Mouse (Mus musculus) monocyte, adult 5-6 weeks (primary cell): ENCODE data around the gene Robo1. TPM values are rescaled to one million over a fixed set of nuclear protein-coding genes. Genes with fewer than 3 reads are reported as not detected.
"Not testable (repeated sequence)": the region's sequence is repeated elsewhere in the genome, so short reads cannot be mapped to it uniquely, and the experiment has no call there.

Experiments used
- ATAC-seq: fragments of 153-309, 156-312 bp; replicated peaks from 2 replicates; pipeline ENCODE4 v1.8.0; 2017; ENCODE audit warnings: mild to moderate bottlenecking; ENCODE audit not compliant: low TSS enrichment, insufficient number of reproducible peaks, severe bottlenecking, poor library complexity, low FRiP score
- total RNA-seq: library from RNA; stranded (forward); fragments of 200-1000, 200-491, 200-594 nt; gene quantifications from 3 replicates; pipeline ENCODE4 v1.2.3, GENCODE M21; 2017

The Robo1 gene
- total RNA-seq, 1 experiment from 2014 or later: not detected

GRCm38 (mm10) chr16:72422426-72422825 is 114.3 kb downstream of the Robo1 start:
- no peak for ATAC-seq

- ATAC-seq: no peak
These were observed 126.3 kb downstream of the Robo1 start for GRCm38 (mm10) chr16:72434396-72434795.

- no peak for ATAC-seq
These were observed 136.5 kb downstream of the Robo1 start for GRCm38 (mm10) chr16:72444428-72445135.

DNA sequence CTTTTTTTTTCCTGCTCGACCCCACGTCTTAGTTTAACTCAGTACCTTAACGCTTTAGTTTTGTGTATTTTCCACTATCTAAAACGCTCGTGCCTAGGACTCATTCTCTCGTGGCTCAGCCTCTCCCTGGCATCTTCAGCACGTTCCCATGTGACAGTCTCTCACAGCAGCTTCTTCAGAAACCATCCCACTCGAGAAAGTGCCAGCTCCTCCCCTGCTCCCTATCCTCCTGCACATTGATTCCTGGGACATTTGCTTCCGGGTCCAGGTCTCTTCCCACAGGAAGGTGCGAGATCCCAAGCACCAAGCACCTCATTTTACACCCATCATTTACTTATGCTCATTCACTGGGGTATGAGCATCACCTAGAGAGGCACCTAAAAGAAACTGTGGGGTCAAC is 150.0 kb downstream of the Robo1 start:
- ATAC-seq: no peak

DNA sequence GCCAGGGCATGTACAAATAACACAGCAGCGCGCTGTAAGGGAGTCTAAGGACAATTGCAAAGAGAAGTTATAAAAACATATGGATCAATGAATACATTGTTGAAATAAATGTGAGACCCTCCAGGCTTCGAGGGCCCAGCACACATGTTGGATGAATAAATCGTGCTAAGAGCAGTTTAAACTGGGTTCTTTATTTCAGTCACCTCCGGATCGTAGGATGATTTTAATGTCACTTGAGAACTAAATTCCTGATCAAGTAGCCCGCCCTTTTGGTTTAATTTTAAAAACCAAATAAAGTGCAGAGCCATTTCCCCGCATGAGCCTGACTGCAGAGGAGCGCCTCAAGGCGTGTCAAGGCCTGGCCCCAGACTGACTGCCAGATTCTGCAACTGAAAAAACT is 150.5 kb downstream of the Robo1 start:
- no peak for ATAC-seq

DNA sequence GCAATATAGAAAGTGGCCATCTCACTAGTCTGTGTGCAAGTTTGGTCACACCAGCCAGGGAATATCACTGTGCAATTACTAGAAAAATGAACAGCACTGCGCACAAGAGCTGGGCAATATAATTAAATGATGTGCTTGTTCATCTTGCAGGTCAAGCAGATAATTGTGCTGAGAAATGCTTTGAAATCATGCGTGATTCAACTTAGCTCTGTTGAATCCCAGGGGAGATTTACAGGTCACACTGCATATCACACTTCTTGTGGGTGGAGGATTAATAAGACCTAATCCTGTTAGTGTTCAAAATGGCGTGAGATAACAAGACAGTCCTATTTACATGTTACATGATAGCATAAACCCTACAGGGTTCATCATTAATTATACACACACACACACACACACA is 157.6 kb downstream of the Robo1 start:
- ATAC-seq: no peak

GRCm38 (mm10) chr16:72470037-72470673 is 162.0 kb downstream of the Robo1 start:
- no peak for ATAC-seq

DNA sequence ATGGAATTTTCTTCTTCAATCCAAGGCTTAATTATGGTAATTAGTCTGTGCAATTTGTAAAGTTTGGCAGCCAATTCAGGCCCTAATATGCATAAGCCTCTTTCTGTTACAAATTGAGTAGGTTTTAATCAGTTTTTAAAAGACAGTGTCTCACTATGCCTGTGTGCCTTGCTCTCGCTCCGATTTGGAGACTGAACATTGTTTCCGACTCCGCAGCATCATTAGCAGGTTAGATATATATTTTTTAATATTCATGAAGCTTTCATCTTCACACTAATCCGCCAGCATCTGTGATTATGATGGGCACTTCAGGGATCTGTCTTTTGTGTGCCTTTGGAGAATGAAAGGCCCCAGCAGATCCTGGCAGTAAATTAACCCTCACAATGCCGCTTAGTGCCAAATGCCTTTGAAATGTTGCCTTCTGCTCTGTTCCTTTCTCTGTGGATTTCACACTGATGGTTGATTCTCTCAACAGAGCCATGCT is 202.7 kb downstream of the Robo1 start:
- no peak for ATAC-seq

DNA sequence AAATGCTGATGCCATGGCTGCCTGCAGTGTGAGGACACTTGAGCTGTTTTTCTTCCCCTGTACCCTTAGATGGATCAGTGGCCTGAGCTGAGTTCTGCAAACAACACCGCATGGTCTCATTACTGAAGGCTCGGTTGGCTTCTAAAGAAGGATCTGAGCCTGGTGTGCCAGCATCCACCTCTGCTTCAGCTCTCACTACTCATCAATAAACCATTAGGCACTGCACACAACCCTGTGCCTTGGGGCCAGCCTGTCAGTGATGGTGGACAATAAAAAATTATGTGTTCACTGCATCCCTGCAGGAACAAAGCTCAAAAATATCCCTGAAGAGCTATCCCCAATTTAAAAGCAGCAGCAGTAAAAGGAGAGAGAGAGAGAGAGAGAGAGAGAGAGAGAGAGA is 223.2 kb downstream of the Robo1 start:
- no peak for ATAC-seq

DNA sequence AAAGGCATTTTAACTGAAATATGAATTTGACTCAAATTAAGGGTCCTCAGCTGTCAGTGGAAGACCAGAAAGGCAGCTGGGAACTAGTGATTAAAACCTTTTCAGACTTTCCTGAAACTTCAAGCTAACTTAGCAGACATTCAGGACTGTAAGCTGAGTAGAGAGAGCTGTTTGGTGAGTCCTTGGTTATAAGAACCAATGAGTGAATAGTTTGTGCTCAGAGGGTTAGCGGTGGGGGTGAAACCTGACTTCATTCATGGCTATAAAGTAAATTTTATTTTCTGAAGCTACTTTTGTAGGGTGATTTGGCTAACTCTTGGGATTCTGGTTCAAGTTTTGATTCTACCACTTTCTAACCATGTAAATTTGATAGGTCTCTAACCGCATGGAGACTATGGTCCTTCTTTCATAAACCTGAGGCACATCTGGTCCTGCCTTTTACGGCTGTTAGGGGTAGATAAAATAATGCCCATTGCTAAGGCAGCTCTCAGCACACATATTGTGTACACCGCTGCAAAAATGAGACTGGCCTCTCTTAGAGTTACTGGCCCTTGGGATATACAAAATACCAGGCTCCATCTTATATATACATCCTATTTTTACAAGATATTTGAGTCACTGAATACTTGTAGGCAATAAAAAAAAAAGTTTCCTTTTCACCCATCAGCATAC is 225.9 kb downstream of the Robo1 start:
- no peak for ATAC-seq

DNA sequence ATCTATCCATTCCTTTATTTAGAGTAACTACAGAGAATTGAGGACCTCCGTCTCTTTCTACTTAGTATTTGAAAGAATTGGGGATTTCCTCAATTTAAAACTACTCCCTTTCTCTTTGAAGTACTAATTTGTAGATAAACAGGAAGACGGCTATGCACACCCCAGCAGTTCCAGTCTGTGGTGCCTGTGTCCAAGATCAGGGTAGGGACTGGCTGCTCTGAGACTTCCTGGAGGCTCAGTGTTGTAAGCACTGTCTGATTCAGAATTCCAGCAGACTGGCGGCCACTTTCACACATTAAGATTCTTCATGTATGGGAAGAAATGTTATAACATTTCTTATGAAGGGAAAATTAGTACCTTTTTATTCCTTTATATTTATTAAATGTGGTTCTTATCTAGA is 230.1 kb downstream of the Robo1 start:
- ATAC-seq: no peak

GRCm38 (mm10) chr16:72543928-72544327 is 235.8 kb downstream of the Robo1 start:
- ATAC-seq: no peak

GRCm38 (mm10) chr16:72544950-72545349 is 236.8 kb downstream of the Robo1 start:
- no peak for ATAC-seq

GRCm38 (mm10) chr16:72551672-72552243 is 243.7 kb downstream of the Robo1 start:
- no peak for ATAC-seq

DNA sequence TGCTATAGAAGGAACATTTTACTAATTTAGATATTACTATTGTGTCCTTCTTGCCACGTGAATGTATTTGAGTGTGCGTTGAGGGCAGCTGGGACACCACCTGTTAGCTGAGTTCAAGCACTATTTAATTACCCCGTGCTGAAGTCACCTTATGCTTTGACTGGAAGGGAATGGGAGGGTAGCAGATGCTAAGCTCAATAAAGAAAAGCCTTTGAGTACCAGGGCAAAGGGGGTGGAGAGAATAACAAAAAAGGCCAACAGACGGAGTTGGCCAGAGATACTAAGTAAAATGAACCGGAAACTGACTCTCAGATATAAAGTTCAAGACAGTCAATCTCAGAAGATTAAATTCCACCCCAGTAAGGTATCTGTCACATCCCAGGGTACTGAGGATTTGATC is 245.6 kb downstream of the Robo1 start:
- ATAC-seq: no peak

DNA sequence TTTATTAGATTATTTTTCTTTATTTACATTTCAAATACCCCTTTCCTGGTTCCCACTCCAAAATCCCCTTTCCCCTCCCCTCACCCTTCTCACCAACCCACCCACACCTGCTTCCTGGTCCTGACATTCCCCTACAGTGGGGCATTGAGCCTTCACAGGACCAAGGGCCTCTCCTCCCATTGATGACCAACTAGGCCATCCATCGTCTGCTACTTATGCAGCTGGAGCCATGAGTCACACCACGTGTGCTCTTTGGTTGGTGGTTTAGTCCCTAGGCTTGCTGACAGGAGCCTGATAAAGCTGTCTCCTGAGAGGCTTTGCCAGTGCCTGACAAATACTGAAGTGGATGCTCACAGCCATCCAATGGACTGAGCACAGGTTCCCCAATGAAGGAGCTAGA is 254.0 kb downstream of the Robo1 start:
- ATAC-seq: not testable (repeated sequence)

- ATAC-seq: no peak
These were observed 255.3 kb downstream of the Robo1 start for GRCm38 (mm10) chr16:72563196-72563963.

DNA sequence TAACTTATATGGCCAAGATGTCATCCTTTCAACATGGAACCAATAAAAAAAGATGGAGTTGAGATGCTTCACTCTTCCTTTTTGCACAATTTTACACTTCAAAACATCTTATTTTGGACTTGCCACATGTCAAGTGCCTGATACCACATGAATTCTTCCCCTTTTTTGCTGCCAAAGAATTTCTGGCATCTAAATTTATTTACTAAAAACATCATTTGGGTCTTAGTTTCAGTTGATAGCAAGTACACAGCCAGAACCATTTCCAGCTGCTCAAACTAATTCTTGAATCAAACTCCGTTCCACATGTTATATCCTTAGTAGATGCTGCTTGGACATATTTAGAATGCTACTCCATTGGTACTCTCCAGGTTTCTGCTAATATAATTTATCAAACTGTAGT is 267.1 kb downstream of the Robo1 start:
- no peak for ATAC-seq

GRCm38 (mm10) chr16:72576956-72577355 is 268.9 kb downstream of the Robo1 start:
- ATAC-seq: no peak
